Mouse (Mus musculus): ENCODE measurements around the gene Gale. TPM values are rescaled to one million over a fixed set of nuclear protein-coding genes. Genes with fewer than 3 reads are reported as not detected.

The Gale gene
- total RNA-seq, 1 experiment from 2014 or later: 4.2 TPM

GRCm38 (mm10) chr4:136004107-136004675 is 40.7 kb downstream of the Gale start:
- no peak for ATAC-seq (replicated peaks; ENCODE audit: low read depth, poor library complexity, severe bottlenecking)

- ATAC-seq (replicated peaks; ENCODE audit: low read depth, poor library complexity, severe bottlenecking): no peak
These were observed 41.4 kb downstream of the Gale start for GRCm38 (mm10) chr4:136004921-136005320.

- no peak for ATAC-seq (replicated peaks; ENCODE audit: low read depth, poor library complexity, severe bottlenecking)
These were observed 43.3 kb downstream of the Gale start for GRCm38 (mm10) chr4:136006821-136007220.

- ATAC-seq (replicated peaks; ENCODE audit: low read depth, poor library complexity, severe bottlenecking): no peak
These were observed 45.4 kb downstream of the Gale start for GRCm38 (mm10) chr4:136008782-136009447.

GRCm38 (mm10) chr4:136010586-136010985 is 47.1 kb downstream of the Gale start:
- ATAC-seq (replicated peaks; ENCODE audit: low read depth, poor library complexity, severe bottlenecking): no peak

- ATAC-seq (replicated peaks; ENCODE audit: low read depth, poor library complexity, severe bottlenecking): no peak
These were observed 52.6 kb downstream of the Gale start for GRCm38 (mm10) chr4:136016059-136016602.

Other genes starting within 250 kb of the Gale start
- not detected in 2 replicates for gene Il22ra1, start 235.6 kb upstream of the Gale start, total RNA-seq (2017)
- gene Myom3, start 204.0 kb upstream of the Gale start, total RNA-seq (2017): not detected in 2 replicates
- 292 and 303 TPM in 2 replicates for gene Srsf10, start 108.0 kb upstream of the Gale start, total RNA-seq (2017)
- gene Pnrc2, start 89.9 kb upstream of the Gale start, total RNA-seq (2017): 146 and 189 TPM in 2 replicates
- gene Cnr2, start 68.3 kb upstream of the Gale start, total RNA-seq (2017): 9.4 and 10.9 TPM in 2 replicates
- 70.8 and 71.5 TPM in 2 replicates for gene Fuca1, start 43.0 kb upstream of the Gale start, total RNA-seq (2017)
- 23.8 and 48.2 TPM in 2 replicates for gene Hmgcl, start 17.3 kb upstream of the Gale start, total RNA-seq (2017)
- gene Lypla2, start 8.9 kb downstream of the Gale start, total RNA-seq (2017): 11.0 and 16.1 TPM in 2 replicates
- gene Pithd1, start 23.5 kb downstream of the Gale start, total RNA-seq (2017): 21.1 and 30.6 TPM in 2 replicates
- 48.3 and 52.5 TPM in 2 replicates for gene Eloa, start 58.0 kb downstream of the Gale start, total RNA-seq (2017)
- 1,101 and 1,166 TPM in 2 replicates for gene Rpl11, start 89.7 kb downstream of the Gale start, total RNA-seq (2017)
- gene Id3, start 179.8 kb downstream of the Gale start, total RNA-seq (2017): 2.2 TPM in 1 of 2 replicates, not detected in the other
- gene E2f2, start 208.7 kb downstream of the Gale start, total RNA-seq (2017): 4.3 and 6.8 TPM in 2 replicates
- gene Asap3, start 242.6 kb downstream of the Gale start, total RNA-seq (2017): not detected in 2 replicates